Mouse (Mus musculus): ENCODE measurements around the gene Gla.
"Not testable (repeated sequence)": the region's sequence is repeated elsewhere in the genome, so short reads cannot be mapped to it uniquely, and the experiment has no call there.

Gene Gla

DNA sequence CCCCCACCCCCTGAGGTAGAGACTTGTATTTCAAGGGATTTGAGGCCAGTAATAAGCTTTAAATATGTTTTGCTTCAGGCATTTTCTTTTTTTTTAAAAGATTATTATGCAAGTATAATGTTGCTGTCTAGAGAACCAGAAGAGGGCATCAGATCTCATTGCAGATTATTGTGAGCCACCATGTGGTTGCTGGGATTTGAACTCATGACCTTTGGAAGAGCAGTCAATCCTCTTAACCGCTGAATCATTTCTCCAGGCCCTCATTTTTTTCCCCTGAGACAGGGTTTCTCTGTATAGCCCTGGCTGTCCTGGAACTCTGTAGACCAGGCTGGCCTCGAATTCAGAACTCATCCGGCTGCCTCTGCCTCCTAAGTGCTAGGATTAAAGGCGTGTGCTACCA lies 12.7 kb downstream of the Gla start:
- DNase-seq: no peak

DNA sequence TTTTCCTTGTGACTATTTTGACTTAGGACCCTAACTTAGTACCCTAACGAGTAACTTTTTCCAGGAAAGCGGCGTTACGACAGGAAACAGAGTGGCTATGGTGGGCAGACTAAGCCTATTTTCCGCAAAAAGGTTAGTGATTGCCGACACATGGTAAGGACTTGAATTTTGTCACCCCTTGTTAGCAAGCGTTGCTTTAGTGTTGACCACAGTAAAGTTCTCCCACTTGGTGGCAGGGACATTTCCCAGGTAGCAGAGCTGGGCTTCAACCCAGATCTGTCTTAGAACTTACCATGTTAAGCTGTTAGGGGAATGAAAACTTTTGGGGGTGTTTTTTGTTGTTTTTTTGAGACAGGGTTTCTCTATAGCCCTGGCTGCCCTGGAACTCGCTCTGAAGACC lies 14.5 kb downstream of the Gla start:
- no peak for DNase-seq

GRCm38 (mm10) chrX:134585103-134586002 lies 15.6 kb downstream of the Gla start, which contains the start of gene Rpl36a:
TSS of gene Rpl36a (plus strand) at chrX:134585654.
- DNase-seq: peak; percentile 92

- DNase-seq: no peak
Observed at GRCm38 (mm10) chrX:134582888-134583669, 17.8 kb downstream of the Gla start, which contains the start of gene Btk. TSS of gene Btk (minus strand) at chrX:134583570.

DNA sequence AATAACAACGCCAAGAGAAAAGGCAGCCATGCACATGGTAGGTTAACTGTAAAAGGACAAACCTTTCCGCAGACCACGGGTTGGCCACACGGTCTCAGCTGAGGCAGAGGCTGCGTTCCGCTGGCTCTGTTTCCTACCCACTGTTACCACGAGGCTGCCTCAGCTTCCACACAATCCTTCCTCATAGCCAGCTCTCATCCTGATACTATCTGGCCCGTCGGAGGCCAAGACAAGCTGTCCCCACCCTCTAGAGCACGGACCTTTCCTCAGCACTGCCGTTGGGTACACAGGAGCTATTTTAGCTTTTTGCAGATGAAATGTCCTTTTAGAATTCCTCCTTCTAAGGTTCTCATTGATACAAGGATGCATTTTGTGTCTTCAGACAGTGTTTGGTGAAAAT lies 18.7 kb downstream of the Gla start:
- DNase-seq: no peak

GRCm38 (mm10) chrX:134580528-134581305 lies 20.2 kb downstream of the Gla start:
- DNase-seq: no peak

DNA sequence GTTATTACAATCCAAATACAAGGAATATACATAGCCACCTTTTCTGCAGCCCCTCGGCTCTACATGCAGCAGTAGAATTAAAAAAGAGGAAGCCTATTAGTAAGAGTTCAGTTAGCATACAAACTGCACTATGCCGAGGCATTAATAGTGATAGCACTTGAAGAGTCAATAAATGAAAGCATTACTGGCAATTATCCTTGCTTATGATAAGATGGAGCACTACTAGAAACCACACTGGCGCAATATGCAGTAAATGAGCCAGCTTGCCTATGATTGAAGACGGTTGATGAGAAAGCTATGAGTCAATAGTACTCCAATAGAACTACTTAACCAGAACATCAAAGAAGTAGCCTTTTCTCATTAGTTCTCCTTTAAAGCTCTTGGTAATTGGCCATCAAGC lies 23.0 kb downstream of the Gla start:
- DNase-seq: no peak

DNA sequence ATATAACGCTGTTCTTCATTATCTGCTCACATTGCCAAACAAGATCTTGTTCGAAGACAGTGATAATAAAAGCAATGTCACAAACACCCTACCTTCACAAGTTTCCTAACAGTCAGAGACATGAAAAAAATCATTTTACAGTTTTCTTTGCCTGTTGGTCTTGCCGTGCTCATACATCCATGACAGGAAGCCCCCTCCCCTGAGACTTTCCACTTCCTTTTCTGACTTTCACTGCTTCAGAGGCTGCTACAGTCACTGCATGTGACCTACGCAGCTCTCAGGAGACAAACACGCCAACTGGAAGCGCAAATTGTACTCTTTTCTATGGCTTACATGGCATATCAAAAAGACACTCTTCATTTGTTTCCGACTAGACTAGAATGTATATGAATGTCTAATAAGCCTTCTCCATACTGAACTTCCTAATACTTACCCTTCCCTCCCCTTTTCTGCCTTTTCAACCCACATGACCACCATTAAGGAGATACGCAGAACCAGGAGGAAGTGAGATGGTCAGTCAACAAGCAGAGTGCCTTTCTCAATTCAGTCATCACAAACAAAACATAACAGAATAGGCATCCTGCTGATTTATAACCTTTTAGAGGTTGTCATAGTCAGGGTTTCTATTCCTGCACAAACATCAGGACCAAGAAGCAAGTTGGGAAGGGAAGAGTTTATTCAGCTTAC lies 34.2 kb downstream of the Gla start:
- DNase-seq: no peak

- no peak for DNase-seq
Observed at GRCm38 (mm10) chrX:134564326-134564725, 36.6 kb downstream of the Gla start.

- DNase-seq: no peak
Observed at GRCm38 (mm10) chrX:134554425-134554824, 46.5 kb downstream of the Gla start.

- no peak for DNase-seq
Observed at GRCm38 (mm10) chrX:134553326-134553725, 47.6 kb downstream of the Gla start.

DNA sequence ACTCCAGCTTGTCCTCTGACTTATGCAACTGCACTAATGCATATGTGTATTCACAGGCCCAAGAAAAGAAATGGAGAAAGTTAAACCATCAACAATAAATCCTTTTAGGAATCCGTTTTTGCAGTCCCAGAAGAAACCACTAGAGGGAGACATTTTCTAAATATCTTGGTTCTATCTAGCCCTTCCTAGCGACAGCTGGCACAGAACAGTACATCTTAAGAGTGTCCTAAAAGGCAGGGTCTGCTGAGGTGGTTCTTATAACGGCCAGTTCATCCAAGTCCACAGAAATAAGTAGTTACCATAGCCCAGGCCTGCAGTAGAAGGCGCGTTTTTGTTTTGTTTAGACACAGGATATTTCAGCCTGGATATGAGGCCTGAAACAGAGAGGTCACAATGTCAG lies 50.0 kb downstream of the Gla start:
- peak; percentile 17 for DNase-seq

GRCm38 (mm10) chrX:134547330-134547729 lies 53.6 kb downstream of the Gla start:
- no peak for DNase-seq

DNA sequence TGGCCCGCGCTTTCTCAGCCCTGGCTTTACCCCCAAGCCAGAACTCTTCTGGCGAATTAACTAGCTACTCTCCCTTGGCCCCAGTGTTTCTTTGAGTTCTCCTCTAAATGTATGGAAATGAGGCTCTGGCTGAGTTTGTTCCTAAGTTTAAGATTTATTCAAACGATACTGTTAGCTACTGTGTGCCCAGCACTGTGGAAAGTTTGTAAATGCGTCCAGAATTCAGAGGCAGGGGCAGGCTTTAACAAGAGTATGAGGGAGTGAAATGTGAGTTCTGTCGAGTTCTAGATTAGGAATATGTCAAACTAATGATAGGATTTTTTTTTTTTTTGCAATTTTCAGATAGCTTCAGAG lies 59.0 kb downstream of the Gla start:
- DNase-seq: no peak

- DNase-seq: peak; percentile 29
Observed at GRCm38 (mm10) chrX:134541145-134541954, 59.6 kb downstream of the Gla start, which contains the start of gene Timm8a1. TSS of gene Timm8a1 (minus strand) at chrX:134541865.

DNA sequence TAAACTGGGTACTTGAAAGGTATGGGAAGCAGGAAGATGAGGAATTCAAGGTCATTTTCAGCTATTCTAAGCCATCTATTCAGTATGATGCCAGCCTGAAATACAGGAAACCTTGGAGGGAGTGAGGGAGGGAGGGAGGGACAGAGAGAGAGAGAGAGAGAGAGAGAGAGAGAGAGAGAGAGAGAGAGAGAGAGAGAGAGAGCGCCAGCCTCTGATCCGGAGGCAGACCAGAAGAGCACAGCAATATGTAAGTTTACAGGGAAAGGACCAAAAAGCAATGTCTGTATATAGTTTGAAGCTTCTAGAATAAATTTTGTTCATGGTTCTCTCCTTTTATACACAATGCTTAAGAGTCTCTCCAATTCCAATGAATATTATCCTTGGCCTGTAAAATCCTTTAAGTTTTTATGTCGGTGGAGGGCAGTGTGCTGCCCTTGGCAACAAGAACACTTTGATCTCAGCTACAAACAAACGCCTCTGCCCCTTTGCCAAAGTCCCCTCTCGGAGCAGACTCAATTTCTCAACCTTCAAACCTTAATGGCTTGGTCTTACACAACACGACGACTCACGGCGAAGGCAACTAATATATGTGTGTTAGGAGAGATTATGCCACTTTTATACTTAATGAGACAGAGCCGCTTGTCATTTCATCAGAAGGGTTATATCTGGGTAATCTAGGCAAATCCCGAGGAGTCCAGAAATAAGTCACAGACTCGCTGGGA lies 60.4 kb downstream of the Gla start:
- DNase-seq: no peak

DNA sequence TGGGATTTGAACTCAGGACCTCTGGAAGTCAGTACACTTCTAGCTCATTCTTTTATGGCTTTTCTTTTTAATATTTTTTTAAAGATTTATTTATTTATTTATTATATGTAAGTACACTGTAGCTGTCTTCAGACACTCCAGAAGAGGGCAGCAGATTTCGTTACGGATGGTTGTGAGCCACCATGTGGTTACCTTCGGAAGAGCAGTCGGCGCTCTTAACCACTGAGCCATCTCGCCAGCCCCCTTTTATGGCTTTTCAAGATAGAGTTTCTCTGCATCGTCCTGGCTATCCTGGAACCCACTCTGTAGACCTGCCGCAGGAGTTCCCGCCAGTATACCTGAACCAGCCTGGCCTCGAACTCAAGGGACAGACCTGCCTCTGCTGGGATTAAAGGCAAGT lies 61.1 kb downstream of the Gla start:
- DNase-seq: not testable (repeated sequence)
